Mouse (Mus musculus) forebrain, embryonic 13.5 days (tissue): ENCODE measurements around the gene Nfatc2. TPM values are rescaled to one million over a fixed set of nuclear protein-coding genes. Genes with fewer than 3 reads are reported as not detected.

Experiments
- ATAC-seq: fragments of 200-750 bp; cut with Nextera tagmentation; 2 replicates; pipeline ENCODE4 v1.8.0; 2017
- H3K27ac ChIP-seq: fragments of 300-500 bp; sonication (generic); 2 replicates; pipeline ENCODE4 v1.5.1; 2015; ENCODE audit warnings: inconsistent platforms, mild to moderate bottlenecking, moderate library complexity
- H3K27me3 ChIP-seq: fragments of 300-500 bp; sonication (generic); 2 replicates; pipeline ENCODE4 v1.6.1; 2015; ENCODE audit warnings: mild to moderate bottlenecking, inconsistent platforms
- H3K36me3 ChIP-seq: fragments of 300-500 bp; sonication (generic); 2 replicates; pipeline ENCODE4 v1.6.1; 2015; ENCODE audit warnings: mild to moderate bottlenecking, inconsistent platforms; ENCODE audit not compliant: poor library complexity, severe bottlenecking
- H3K4me1 ChIP-seq: fragments of 300-500 bp; sonication (generic); 2 replicates; pipeline ENCODE4 v1.6.1; 2015; ENCODE audit warnings: inconsistent platforms
- H3K4me2 ChIP-seq: fragments of 300-500 bp; sonication (generic); 2 replicates; pipeline ENCODE4 v1.6.1; 2015; ENCODE audit warnings: inconsistent platforms, mild to moderate bottlenecking, moderate library complexity
- H3K4me3 ChIP-seq: fragments of 300-500 bp; sonication (generic); 2 replicates; pipeline ENCODE4 v1.5.1; 2015; ENCODE audit warnings: mild to moderate bottlenecking, inconsistent platforms
- H3K9ac ChIP-seq: fragments of 300-500 bp; sonication (generic); 2 replicates; pipeline ENCODE4 v1.6.1; 2015; ENCODE audit warnings: mild to moderate bottlenecking, inconsistent platforms
- H3K9me3 ChIP-seq: fragments of 300-500 bp; sonication (generic); replicated peaks from 2 replicates; pipeline ENCODE4 v1.6.1; 2016; ENCODE audit warnings: inconsistent platforms
- WGBS: fragments of 180-500 bp; shearing (Covaris S2); methylation state at CpG from one replicate; pipeline ENCODE4 v1.1.7; 2015; 5-methylcytosine and 5-hydroxymethylcytosine counted together
- polyA plus RNA-seq: library from polyadenylated mRNA; unstranded; fragments of >200 nt; fragmentation: Nextera tagmentation; extraction: Ambion mirVana; gene quantifications from 2 replicates; pipeline ENCODE4 v1.2.1, GENCODE M21; 2015

The Nfatc2 gene
- polyA plus RNA-seq, 1 experiment from 2014 or later, result 1.7 TPM

DNA sequence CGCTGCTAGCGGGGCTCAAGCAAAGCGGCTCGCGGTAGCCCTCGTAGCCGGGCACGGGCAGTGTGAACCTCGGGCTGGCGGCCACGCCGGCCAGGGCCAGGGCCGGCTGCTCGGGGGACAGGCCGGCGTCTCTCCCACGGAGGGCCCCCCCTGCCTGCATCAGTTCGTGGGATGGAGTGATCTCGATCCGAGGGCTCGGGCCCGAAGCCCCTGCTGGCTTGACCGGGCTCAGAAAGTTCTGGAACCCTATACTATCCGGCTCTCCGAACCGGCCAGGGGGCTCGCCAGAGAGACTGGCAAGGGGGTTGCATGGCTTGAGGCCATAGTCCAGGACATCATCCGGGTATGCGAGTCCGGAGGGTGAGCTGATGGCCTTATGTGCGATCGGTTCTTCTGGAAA is 30.2 kb downstream of the Nfatc2 start:
- H3K9ac ChIP-seq, result no peak overlapping the region
- H3K27me3 ChIP-seq, result no peaks in the 10 kb centered on the region
- no peak overlapping the region for H3K27ac ChIP-seq
- ATAC-seq, result no peak
- H3K4me3 ChIP-seq, result no peak overlapping the region
- no peaks in the 10 kb centered on the region for H3K9me3 ChIP-seq
- H3K36me3 ChIP-seq, result no peaks in the 10 kb centered on the region
- WGBS, result 95% methylated on average over 32 of the region's 32 CpGs
- H3K4me2 ChIP-seq, result no peak overlapping the region
- H3K4me1 ChIP-seq, result peaks cover 10% of the 10 kb centered on the region; the same call in 1 of the 2 replicates

DNA sequence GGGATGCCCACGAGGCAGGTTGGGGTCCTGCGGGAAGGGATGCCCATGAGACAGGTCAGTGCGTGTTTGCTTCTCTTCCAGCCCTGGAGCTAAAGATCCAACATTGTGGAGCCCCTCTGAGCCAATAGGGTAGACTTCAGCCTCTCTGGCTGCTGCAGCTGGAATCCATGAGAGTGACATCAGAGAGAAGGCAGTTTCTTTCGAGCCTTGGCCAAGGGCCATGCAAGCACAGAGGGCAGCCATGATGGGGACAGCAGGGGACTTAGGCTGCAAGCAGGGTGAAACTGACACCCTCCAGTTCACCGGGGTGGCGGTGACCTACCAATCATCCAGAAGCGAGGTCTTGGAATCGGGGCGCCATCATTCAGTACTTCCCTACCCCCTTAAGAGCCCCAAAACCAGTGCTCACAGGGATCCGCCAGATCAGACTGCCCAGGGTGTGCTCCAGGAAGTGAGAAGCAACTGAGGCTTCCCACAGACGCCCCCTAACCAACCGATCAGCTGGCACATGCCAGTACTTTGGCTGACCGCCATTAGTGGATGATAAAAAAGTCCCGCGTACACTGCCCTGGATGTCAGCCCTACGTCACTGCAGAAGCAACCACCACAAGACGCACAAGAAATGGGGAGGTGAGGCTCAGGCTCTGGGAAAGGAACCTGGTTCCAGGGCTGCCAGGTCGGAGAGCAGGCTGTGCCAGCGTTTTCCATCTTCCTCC is 35.8 kb downstream of the Nfatc2 start:
- no peak overlapping the region for H3K27ac ChIP-seq
- no peaks in the 10 kb centered on the region for H3K36me3 ChIP-seq
- H3K4me3 ChIP-seq, result no peak overlapping the region
- 82% methylated on average over 19 of the region's 19 CpGs for WGBS
- no peak overlapping the region for H3K9ac ChIP-seq
- H3K9me3 ChIP-seq, result no peaks in the 10 kb centered on the region
- no peak overlapping the region for H3K4me2 ChIP-seq
- ATAC-seq, result no peak
- H3K4me1 ChIP-seq, result no peaks in the 10 kb centered on the region
- no peaks in the 10 kb centered on the region for H3K27me3 ChIP-seq

DNA sequence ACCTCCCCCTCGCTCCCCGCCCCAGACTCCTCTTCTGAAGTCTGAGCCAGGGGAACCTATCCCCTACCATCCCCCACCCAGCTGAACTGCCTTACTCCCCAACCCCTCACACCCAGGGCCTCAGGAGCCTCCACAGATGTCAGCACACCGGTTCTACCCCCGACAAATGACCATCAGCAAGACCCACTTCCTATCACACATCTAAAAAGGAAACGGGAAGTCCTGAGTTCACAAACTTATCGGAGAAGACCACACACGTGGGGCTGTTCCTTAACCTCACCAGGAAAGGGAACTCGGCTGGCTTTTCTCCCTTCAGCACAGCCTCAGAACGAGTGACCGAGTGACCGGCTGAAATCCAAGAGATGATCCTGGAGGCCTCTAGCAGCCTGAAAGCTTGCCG is 38.3 kb downstream of the Nfatc2 start:
- WGBS, result 52% methylated on average over 12 of the region's 12 CpGs
- ATAC-seq, result no peak
- Histone ChIP-seq H3K4me3 (no peak overlapping the region), H3K27ac (no peak overlapping the region), H3K9me3 (no peaks in the 10 kb centered on the region), H3K27me3 (no peaks in the 10 kb centered on the region), H3K9ac (no peak overlapping the region), H3K4me2 (no peak overlapping the region), H3K36me3 (no peaks in the 10 kb centered on the region), H3K4me1 (no peaks in the 10 kb centered on the region)

DNA sequence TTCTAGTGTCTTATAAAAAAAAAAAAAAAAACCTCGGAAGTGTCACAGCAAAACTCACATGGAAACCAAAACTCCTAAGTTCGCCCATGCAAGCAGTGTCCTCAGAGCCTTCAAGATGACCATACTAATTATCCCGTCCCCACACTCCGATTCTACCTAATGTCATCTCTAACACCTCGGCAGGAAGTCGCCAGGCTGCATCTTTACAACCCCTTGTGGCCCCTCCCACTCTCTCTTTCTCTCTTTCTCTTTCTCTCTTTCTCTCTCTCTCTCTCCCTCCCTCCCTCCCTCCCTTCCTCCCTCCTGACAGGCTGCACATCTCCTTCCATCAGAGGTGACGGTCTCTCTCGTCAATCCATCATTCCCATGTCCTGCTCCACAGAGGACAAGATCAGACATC is 44.4 kb downstream of the Nfatc2 start:
- WGBS, result 80% methylated on average over 8 of the region's 8 CpGs
- Histone ChIP-seq H3K27me3 (peaks cover 3% of the 10 kb centered on the region; the same call in 1 of the 2 replicates), H3K27ac (no peak overlapping the region), H3K4me1 (peaks cover 28% of the 10 kb centered on the region), H3K36me3 (no peaks in the 10 kb centered on the region), H3K4me3 (no peak overlapping the region), H3K4me2 (no peak overlapping the region), H3K9me3 (no peaks in the 10 kb centered on the region), H3K9ac (no peak overlapping the region)
- no peak for ATAC-seq

DNA sequence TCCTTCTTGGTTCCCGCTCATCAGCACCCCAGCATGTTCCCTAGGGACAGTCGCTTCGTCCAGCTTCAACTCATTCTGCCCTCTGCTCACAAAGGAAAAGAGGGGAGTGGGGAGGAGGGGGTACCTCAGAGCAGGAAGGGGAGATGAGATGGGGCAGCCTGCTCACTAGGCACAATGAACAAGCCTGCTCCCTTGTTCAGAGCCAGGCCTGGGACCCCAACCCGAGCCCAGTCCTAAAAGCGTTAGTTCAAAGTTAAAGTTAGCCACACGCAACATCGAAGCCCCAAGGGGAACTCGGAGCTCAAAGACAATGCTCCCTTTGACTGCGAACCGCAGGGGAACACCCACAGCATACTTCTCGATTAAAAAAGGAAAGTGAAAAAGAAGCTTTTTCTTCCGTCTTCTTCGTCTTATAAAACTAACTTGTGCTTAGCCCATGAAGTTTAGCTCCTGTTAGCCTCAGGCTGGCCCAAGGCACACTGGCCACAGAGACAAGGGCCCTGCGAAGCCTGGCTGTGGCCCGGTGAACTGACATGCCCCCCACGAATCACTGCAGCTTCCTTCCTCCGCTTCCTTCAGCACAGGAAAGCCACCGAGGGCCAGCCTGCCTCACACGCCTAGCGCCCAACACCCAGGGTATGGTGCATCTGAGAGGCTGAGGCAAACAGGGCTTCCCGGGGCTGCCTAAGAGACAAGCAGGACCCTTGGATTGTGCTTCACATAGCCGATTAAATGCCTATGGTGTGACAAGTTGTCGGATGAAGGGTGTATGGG is 45.4 kb downstream of the Nfatc2 start:
- H3K36me3 ChIP-seq, result no peaks in the 10 kb centered on the region
- no peak overlapping the region for H3K4me2 ChIP-seq
- H3K4me3 ChIP-seq, result no peak overlapping the region
- H3K9me3 ChIP-seq, result no peaks in the 10 kb centered on the region
- ATAC-seq, result no peak
- H3K9ac ChIP-seq, result 0 out of 2 replicates have a peak overlapping the region, but pooled peaks have one; percentile 12
- H3K27ac ChIP-seq, result no peak overlapping the region
- WGBS, result 21% methylated on average over 23 of the region's 23 CpGs
- peaks cover 31% of the 10 kb centered on the region for H3K4me1 ChIP-seq
- H3K27me3 ChIP-seq, result peaks cover 3% of the 10 kb centered on the region; the same call in 1 of the 2 replicates

DNA sequence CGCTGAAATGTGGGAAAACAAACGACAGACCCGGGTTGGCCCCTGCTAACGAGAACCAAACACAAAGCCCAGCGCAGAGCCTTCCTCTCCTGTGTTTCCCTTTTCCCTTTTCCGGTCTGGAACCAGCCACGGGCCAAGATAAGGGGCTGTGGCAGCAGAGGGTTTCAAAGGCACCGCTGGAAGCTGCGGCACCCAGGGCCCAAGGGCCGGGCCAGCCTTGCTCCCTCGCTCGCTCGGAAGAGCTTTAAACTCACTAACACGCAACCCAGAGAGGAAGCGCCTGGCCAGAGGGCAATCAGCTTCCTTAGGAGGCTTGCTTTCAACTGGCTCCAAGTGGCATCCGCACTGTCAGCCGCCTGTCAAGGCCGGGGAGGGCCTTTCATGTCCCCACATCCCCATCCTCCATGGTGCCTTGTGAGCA is 47.9 kb downstream of the Nfatc2 start:
- Histone ChIP-seq H3K9me3 (no peaks in the 10 kb centered on the region), H3K4me3 (no peak overlapping the region), H3K4me1 (peaks cover 31% of the 10 kb centered on the region), H3K27me3 (peaks cover 3% of the 10 kb centered on the region; the same call in 1 of the 2 replicates), H3K36me3 (no peaks in the 10 kb centered on the region), H3K9ac (0 out of 2 replicates have a peak overlapping the region, but pooled peaks have one; percentile 8), H3K27ac (no peak overlapping the region; the same call in 1 of the 2 replicates), H3K4me2 (no peak overlapping the region)
- no peak for ATAC-seq
- WGBS, result 57% methylated on average over 18 of the region's 18 CpGs

DNA sequence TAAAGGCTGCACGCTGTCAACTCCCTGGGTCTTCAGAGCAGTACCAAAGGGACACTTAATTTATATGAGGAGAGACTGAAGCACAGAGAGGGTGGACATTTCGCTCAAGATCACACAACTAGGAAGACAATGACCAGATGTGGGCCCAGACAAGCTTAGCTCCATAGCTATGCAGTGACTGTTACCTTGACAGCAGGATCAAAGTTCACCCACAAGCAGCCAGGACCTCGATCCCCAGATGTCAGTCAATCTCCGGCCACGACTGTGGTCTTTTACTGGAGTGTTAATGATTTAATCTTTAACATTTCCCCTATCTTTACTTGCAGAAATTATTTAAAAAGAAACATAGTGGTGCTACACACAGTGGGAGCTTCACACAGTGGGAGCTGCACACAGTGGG is 49.1 kb downstream of the Nfatc2 start:
- no peak for ATAC-seq
- Histone ChIP-seq H3K36me3 (no peaks in the 10 kb centered on the region), H3K4me3 (no peak overlapping the region), H3K9me3 (no peaks in the 10 kb centered on the region), H3K4me2 (no peak overlapping the region), H3K27me3 (peaks cover 3% of the 10 kb centered on the region; the same call in 1 of the 2 replicates), H3K4me1 (peaks cover 31% of the 10 kb centered on the region), H3K27ac (no peak overlapping the region), H3K9ac (peak overlapping the region; percentile 17; the same call in 1 of the 2 replicates)
- 61% methylated on average over 5 of the region's 5 CpGs for WGBS

DNA sequence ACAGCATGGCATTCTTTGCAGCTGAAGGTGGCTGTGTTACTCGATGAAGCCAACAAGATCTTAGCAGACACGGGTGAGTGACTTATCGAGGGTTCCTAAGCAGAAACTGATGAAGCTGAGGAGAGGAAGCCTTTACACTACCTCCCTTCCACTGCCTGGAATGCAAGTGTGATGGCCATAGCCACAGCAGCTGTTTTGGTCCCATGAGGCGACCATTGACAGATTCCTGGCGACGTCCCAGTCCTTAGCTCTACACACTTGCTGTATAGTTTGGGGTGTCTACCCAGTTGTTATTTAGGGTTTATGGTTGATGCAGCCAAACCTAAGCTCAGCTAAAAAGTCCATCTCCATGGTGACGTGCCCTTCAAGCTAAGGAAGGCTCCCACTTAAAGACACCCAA is 50.2 kb downstream of the Nfatc2 start:
- Histone ChIP-seq H3K4me1 (peaks cover 27% of the 10 kb centered on the region), H3K27me3 (peaks cover 3% of the 10 kb centered on the region; the same call in 1 of the 2 replicates), H3K4me2 (no peak overlapping the region), H3K27ac (no peak overlapping the region), H3K9ac (no peak overlapping the region), H3K9me3 (no peaks in the 10 kb centered on the region), H3K4me3 (no peak overlapping the region), H3K36me3 (no peaks in the 10 kb centered on the region)
- no peak for ATAC-seq
- WGBS, result 93% methylated on average over 7 of the region's 7 CpGs

DNA sequence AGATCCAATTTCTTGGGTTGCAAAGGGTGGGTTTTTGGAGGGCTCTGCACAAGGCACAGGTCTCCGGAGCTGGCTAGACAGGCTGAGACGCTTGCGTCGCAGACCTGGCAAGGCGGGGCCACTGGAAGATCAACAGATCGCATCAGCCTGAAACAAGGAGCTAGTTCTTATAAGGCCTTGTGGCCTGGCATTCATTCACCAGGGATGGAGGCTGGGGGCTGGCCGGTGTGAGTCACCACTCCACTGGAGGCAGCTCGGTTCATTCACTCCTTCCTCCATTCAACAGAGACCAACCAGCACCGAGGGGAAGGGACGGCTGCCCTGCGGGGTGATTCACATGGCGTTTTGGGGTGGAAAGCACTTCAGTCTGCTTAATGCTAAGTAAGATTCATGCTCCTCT is 52.1 kb downstream of the Nfatc2 start:
- H3K9me3 ChIP-seq, result no peaks in the 10 kb centered on the region
- H3K9ac ChIP-seq, result no peak overlapping the region
- H3K36me3 ChIP-seq, result no peaks in the 10 kb centered on the region
- no peak overlapping the region for H3K27ac ChIP-seq
- peaks cover 35% of the 10 kb centered on the region for H3K4me1 ChIP-seq
- H3K4me2 ChIP-seq, result no peak overlapping the region
- peaks cover under 1% of the 10 kb centered on the region; the same call in 1 of the 2 replicates for H3K27me3 ChIP-seq
- no peak overlapping the region for H3K4me3 ChIP-seq
- 54% methylated on average over 12 of the region's 12 CpGs for WGBS
- no peak for ATAC-seq

DNA sequence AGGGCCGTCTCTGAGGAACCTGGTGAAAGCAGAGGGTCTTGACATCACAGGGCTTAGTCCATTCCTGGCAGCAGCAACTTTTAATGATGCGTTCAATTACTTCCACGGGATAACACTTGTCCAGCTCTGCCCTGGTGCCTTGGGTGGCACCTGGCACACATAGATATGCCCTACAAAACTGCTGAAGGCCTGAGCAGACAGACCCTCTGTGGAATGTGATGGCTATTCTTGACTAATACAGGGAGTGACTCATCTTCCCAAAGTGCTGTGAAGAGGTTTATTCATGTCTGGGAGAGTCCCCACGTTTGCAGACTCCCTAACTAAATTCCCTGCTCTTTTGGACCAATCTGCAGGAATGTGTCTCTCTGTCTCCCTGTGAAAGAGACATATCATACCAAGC is 53.4 kb downstream of the Nfatc2 start:
- no peak overlapping the region for H3K4me2 ChIP-seq
- no peak overlapping the region for H3K9ac ChIP-seq
- H3K36me3 ChIP-seq, result no peaks in the 10 kb centered on the region
- H3K4me3 ChIP-seq, result no peak overlapping the region
- H3K27me3 ChIP-seq, result no peaks in the 10 kb centered on the region
- no peak for ATAC-seq
- H3K27ac ChIP-seq, result no peak overlapping the region
- WGBS, result 69% methylated on average over 4 of the region's 4 CpGs
- no peaks in the 10 kb centered on the region for H3K9me3 ChIP-seq
- peaks cover 34% of the 10 kb centered on the region for H3K4me1 ChIP-seq

DNA sequence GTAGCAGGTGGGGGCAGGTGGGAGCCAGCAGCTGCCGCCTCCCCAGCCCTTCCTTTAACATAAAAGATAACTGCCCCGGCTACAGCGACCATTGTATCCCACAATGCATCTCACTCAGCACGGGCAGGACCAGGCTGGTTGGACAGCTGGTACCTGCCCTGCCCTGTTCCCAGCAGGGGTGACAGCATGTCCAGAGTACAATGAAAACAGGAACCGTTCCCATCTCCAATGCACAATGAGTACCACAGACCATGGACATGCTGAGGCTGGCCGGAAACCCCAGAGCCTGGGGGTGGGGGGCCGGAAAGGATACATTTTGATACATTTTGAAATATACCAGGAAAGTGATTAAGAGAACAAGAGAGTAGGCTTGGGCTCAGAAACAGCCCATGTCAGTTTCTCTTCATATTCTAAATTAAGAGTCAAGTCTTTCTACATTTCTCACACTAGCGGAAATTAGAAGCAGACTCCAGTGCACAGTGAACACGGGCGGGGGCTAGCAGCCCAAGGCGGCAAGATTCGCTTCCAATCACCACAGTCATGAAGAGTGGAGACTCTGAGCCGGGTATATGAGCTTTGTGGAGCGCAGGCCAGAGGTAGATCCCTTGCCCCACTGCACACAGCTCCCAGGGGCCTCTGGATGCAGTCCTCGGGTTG is 55.4 kb downstream of the Nfatc2 start:
- Histone ChIP-seq H3K36me3 (no peaks in the 10 kb centered on the region), H3K27me3 (no peaks in the 10 kb centered on the region), H3K4me3 (no peak overlapping the region), H3K27ac (no peak overlapping the region), H3K9me3 (no peaks in the 10 kb centered on the region), H3K4me1 (peaks cover 21% of the 10 kb centered on the region), H3K9ac (no peak overlapping the region), H3K4me2 (no peak overlapping the region)
- ATAC-seq, result no peak
- 67% methylated on average over 15 of the region's 15 CpGs for WGBS

DNA sequence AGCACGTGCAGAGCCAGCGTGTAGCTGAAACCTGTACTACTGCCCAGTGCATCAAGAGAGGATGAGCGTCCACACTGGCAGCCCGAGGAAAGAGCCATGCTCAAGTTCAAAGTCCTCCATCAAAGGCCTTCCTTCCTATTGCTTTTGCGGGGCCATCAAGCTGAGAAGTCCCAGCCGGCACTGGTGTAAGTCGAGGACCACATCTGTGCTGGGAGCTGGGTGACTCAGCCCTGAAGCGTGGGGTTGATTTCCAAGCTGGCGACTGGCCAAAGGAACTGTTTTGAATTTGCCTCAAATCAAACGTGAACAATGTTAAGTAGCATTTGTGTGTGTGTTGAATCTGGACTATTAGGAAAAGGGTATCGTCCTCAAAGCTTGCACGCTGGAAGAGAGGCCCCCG is 57.4 kb downstream of the Nfatc2 start:
- ATAC-seq, result peak; percentile 50; the same call in 1 of the 2 replicates
- Histone ChIP-seq H3K27me3 (no peaks in the 10 kb centered on the region), H3K4me2 (no peak overlapping the region), H3K36me3 (no peaks in the 10 kb centered on the region), H3K27ac (0 out of 2 replicates have a peak overlapping the region, but pooled peaks have one; percentile 14), H3K9ac (0 out of 2 replicates have a peak overlapping the region, but pooled peaks have one; percentile 40), H3K4me1 (peaks cover 21% of the 10 kb centered on the region), H3K4me3 (no peak overlapping the region), H3K9me3 (no peaks in the 10 kb centered on the region)
- WGBS, result 47% methylated on average over 13 of the region's 13 CpGs
